Mouse (Mus musculus): Measurements from ENCODE around the gene Vmn2r11.
"Not testable (repeated sequence)": the region's sequence is repeated elsewhere in the genome, so short reads cannot be mapped to it uniquely, and the experiment has no call there.

Gene Vmn2r11

DNA sequence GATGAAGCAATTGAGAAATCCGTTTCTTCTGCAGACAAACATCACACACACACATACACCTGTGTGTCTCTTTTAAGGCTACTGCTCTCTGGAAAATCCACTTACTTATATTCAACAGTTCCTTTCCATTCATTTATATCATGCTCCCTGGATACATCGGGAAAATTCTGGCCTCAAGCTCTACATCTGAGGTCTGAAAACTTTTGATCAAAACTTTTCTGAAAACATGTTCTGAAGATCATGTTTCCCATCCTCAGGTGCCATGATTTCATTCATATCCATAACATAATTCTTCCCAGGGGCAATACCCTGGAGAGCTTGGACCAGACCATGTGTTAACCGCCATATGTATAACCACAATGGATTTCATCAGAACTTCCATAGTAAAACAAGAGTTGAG, at the start of gene Vmn2r11:
Gene Vmn2r11 (minus strand): TSS at position 101 of the 400 bp plus-strand sequence.
- in situ Hi-C loops (cut with MboI, MseI) = not testable (repeated sequence)

DNA sequence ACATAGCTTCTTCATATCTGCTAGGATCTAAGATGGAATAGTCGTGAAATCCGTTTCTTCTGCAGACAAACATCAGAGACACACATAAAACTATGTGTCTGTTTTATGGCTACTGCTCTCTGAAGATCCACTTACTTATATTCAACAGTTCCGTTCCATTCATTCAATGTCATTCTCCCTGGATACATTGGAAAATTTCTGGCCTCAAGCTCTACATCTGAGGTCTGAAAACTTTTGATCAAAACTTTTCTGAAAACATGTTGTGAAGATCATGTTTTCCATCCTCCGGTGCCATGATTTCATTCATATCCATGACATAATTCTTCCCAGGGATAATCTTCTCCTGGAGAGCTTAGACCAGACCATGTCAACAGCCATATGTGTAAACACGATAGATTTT, 38.5 kb upstream of the Vmn2r11 start, which contains the start of gene Vmn2r12:
Gene Vmn2r12 (minus strand): TSS at position 101 of the 400 bp plus-strand sequence.
- in situ Hi-C loops (cut with MboI, MseI) = not testable (repeated sequence)

DNA sequence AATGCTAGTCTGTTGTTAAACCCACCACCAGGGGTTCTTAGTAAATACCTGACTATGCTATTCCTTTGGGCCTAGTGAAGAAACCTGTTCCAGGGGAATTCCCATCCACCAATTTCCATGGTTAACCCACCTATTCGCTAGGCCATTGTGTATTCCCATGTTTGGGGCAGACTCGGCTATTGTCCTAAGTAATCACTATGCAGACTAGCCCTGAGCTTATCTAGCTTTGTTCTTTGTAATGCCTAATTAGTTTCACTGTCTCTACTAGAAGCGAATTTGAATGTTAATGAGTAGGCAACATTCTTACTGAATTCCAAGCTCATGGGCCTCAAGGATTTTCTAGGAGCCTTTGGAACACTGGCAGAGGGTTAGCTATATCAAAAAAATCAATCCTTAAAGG, 37.1 kb upstream of the Vmn2r11 start:
- in situ Hi-C loops (cut with MboI, MseI) = not testable (repeated sequence)

DNA sequence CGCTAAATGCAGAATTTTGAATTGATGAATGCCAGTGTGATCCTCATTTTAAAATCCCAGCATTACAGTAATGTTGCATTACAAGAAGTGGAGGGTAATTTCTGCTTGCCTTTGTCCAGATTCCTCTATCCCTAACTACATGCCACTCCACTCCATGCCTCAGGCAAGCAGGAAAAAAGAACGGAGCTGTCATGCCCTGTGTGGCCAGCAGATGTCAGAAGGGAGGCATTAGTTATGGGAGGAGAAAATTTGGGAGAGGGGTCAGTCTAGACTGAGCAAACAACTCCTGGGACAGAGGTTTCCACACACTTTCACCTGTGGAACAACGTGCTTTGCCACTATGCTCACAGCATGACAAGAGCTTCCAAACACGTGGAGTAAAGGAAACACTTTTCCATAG, 12.6 kb upstream of the Vmn2r11 start:
- in situ Hi-C loops (cut with MboI, MseI) = not testable (repeated sequence)

DNA sequence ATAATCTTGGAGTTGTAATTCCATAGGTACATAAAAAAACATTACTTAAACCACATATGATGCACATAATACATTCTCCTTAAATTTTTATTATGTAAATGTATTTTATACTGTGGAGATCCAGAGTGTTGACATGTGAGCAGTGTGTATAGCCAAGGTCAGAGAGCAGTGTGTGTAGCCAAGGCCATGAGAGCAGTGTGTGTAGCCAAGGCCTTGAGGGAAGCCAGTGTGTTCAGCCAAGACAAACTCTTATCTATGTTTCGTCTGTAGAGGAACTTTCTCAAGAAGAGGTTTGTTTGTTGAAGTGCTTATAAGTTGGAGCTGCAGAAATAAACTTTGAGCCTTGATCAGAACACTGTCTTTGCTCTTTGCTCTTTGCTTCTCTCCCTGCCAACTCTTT, 4.1 kb downstream of the Vmn2r11 start:
- in situ Hi-C loops (cut with MboI, MseI) = no loop called here

DNA sequence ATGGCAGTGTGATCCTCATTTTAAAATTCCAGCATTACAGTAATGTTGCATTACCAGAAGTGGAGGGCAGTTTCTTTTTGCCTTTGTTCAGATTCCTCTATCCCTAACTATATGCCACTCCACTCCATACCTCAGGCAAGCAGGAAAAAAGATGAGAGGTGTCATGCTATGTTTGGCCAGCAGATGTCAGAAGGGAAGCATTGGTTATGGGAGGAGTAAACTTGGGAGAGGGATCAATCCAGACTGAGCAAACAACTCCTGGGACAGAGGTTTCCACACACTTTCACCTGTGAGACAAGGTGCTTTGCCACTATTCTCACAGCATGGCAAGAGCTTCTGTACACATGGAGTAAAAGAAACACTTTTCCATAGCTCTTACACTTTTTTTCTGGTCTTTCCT, 26.8 kb downstream of the Vmn2r11 start:
- in situ Hi-C loops (cut with MboI, MseI) = no loop called here

DNA sequence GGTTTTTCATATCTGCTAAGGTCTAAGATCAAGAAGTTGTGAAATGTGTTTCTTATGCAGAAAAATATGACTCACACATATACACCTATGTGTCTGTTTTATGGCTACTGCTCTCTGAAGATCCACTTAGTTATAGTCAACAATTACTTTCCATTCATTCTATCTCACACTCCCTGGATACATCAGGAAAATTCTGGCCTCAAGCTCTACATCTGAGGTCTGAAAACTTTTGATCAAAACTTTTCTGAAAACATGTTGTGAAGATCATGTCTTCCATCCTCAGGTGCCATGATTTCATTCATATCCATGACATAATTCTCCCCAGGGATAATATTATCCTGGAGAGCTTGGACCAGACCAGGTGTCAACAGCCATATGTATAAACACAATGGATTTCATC, 52.9 kb downstream of the Vmn2r11 start, which contains the start of gene Vmn2r10:
Gene Vmn2r10 (minus strand): TSS at position 101 of the 400 bp plus-strand sequence.
- in situ Hi-C loops (cut with MboI, MseI) = not testable (repeated sequence)
